Mouse (Mus musculus) CH12.LX (cell line): ENCODE results near the gene Dnajc4.

Source experiments
- CTCF ChIP-seq, 2 experiments: IDR thresholded peaks in 1 of 2; conservative IDR thresholded peaks in 1 of 2; 2 replicates each; pipeline ENCODE4 v1.5.1; 2011 to 2012; ENCODE audit warnings: low read depth in 2 of 2, low read length in 2 of 2, improper control_type of control experiment in 1 of 2, inconsistent platforms in 1 of 2, mild to moderate bottlenecking in 1 of 2, moderate library complexity in 1 of 2
- SMC3 ChIP-seq: IDR thresholded peaks from 2 replicates; pipeline ENCODE4 v1.6.1; 2011; ENCODE audit warnings: low read depth, low read length, improper control_type of control experiment
- UBTF ChIP-seq: IDR thresholded peaks from 2 replicates; pipeline ENCODE4 v1.6.1; 2012; ENCODE audit warnings: low read depth, mild to moderate bottlenecking, inconsistent platforms, low read length, improper control_type of control experiment, moderate library complexity

DNA sequence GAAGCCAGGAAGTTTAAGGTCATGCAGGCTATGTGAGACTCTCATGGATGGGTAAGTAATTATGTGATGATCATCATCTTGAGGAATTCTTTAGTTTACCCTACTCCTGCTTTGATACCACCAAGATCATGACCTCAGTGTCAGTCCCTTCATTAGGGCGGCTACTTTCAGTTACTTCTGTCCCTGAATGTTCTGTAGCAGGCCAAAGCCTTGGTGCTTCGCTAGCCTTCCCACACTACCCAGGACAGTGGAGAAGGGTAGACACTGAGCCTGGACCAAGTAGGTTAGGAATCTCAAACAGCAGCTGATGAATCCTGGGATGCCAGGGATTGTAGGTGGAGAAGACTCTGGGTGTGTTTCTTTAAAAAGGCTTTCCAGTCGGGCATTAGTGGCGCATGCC is 10.9 kb downstream of the Dnajc4 start:
- TF ChIP-seq SMC3 (no peak), CTCF (conservative IDR thresholded peaks at IDR 0.05 in 1 of 2, IDR thresholded peaks at IDR 0.05 in 1 of 2; ENCODE audit: low read depth in 2 of 2, low read length in 2 of 2) (no peak), UBTF (no peak)
